Mouse (Mus musculus): ENCODE results near the gene Prkn. TPM values are rescaled to one million over a fixed set of nuclear protein-coding genes. Genes with fewer than 3 reads are reported as not detected.
A peak's percentile ranks its signal among the peaks of the same experiment; 100 is the strongest.

Gene Prkn
- total RNA-seq, 4 experiments from 2014 or later: 12.0 to 26.3 (median 18.2) TPM

- DNase-seq: peak; percentile 77
Measured at GRCm38 (mm10) chr17:12048695-12049490, 1208.7 kb downstream of the Prkn start.

- no peak for DNase-seq
Measured at GRCm38 (mm10) chr17:12050261-12050660, 1210.1 kb downstream of the Prkn start.

GRCm38 (mm10) chr17:12051031-12051430 is 1210.8 kb downstream of the Prkn start:
- DNase-seq: no peak

- no peak for DNase-seq
Measured at GRCm38 (mm10) chr17:12052651-12053050, 1212.5 kb downstream of the Prkn start.

GRCm38 (mm10) chr17:12059041-12059440 is 1218.9 kb downstream of the Prkn start:
- DNase-seq: no peak

- DNase-seq: no peak
Measured at GRCm38 (mm10) chr17:12061381-12061780, 1221.2 kb downstream of the Prkn start.

- DNase-seq: no peak
Measured at GRCm38 (mm10) chr17:12062861-12063260, 1222.7 kb downstream of the Prkn start.

- no peak for DNase-seq
Measured at GRCm38 (mm10) chr17:12063533-12063932, 1223.3 kb downstream of the Prkn start.

GRCm38 (mm10) chr17:12066054-12066453 is 1225.9 kb downstream of the Prkn start:
- DNase-seq: no peak

- no peak for DNase-seq
Measured at GRCm38 (mm10) chr17:12076816-12077215, 1236.6 kb downstream of the Prkn start.

GRCm38 (mm10) chr17:12080656-12081495 is 1240.7 kb downstream of the Prkn start:
- no peak for DNase-seq

- DNase-seq: no peak
Measured at GRCm38 (mm10) chr17:12082201-12082600, 1242.0 kb downstream of the Prkn start.

GRCm38 (mm10) chr17:12090261-12090927 is 1250.2 kb downstream of the Prkn start:
- no peak for DNase-seq

GRCm38 (mm10) chr17:12092901-12093564 is 1252.8 kb downstream of the Prkn start:
- no peak for DNase-seq

- no peak for DNase-seq
Measured at GRCm38 (mm10) chr17:12094016-12094415, 1253.8 kb downstream of the Prkn start.

GRCm38 (mm10) chr17:12094827-12095590 is 1254.8 kb downstream of the Prkn start:
- DNase-seq: peak; percentile 42

- DNase-seq: no peak
Measured at GRCm38 (mm10) chr17:12099415-12099814, 1259.2 kb downstream of the Prkn start.

- no peak for DNase-seq
Measured at GRCm38 (mm10) chr17:12102326-12102725, 1262.1 kb downstream of the Prkn start.

GRCm38 (mm10) chr17:12103781-12104180 is 1263.6 kb downstream of the Prkn start:
- DNase-seq: no peak

- no peak for DNase-seq
Measured at GRCm38 (mm10) chr17:12104245-12104644, 1264.1 kb downstream of the Prkn start.

- no peak for DNase-seq
Measured at GRCm38 (mm10) chr17:12104690-12105089, 1264.5 kb downstream of the Prkn start.

- no peak for DNase-seq
Measured at GRCm38 (mm10) chr17:12106255-12106654, 1266.1 kb downstream of the Prkn start.
